Mouse (Mus musculus) fibroblast of lung, adult 2 months (primary cell): Measurements from ENCODE around the gene Pold2.
"Not testable (repeated sequence)": the region's sequence is repeated elsewhere in the genome, so short reads cannot be mapped to it uniquely, and the experiment has no call there.

Experiments
- DNase-seq: peaks from one replicate; pipeline ENCODE4 v3.0.0-alpha.2; 2011; ENCODE audit warnings: low read depth

Gene Pold2

GRCm38 (mm10) chr11:5897839-5898238 is 19.7 kb upstream of the Pold2 start:
- no peak for DNase-seq

- no peak for DNase-seq
Measured at GRCm38 (mm10) chr11:5897230-5897629, 19.1 kb upstream of the Pold2 start.

- DNase-seq, result no peak
Measured at GRCm38 (mm10) chr11:5893807-5894206, 15.7 kb upstream of the Pold2 start.

- DNase-seq, result no peak
Measured at GRCm38 (mm10) chr11:5892810-5893368, 14.8 kb upstream of the Pold2 start.

GRCm38 (mm10) chr11:5892151-5892591 is 14.1 kb upstream of the Pold2 start:
- no peak for DNase-seq

GRCm38 (mm10) chr11:5888563-5888962 is 10.5 kb upstream of the Pold2 start:
- not testable (repeated sequence) for DNase-seq

- DNase-seq, result no peak
Measured at GRCm38 (mm10) chr11:5887250-5887649, 9.2 kb upstream of the Pold2 start.

- no peak for DNase-seq
Measured at GRCm38 (mm10) chr11:5886187-5886586, 8.1 kb upstream of the Pold2 start.

GRCm38 (mm10) chr11:5882518-5882917 is 4.4 kb upstream of the Pold2 start:
- no peak for DNase-seq

- DNase-seq, result no peak
Measured at GRCm38 (mm10) chr11:5879905-5880304, 1.8 kb upstream of the Pold2 start.

- DNase-seq, result no peak
Measured at GRCm38 (mm10) chr11:5878661-5879060, 569 bp upstream of the Pold2 start.

GRCm38 (mm10) chr11:5877421-5877820 is 671 bp downstream of the Pold2 start:
- DNase-seq, result no peak

GRCm38 (mm10) chr11:5873192-5873591 is 4.9 kb downstream of the Pold2 start:
- DNase-seq, result no peak

GRCm38 (mm10) chr11:5872707-5873106 is 5.4 kb downstream of the Pold2 start:
- DNase-seq, result no peak

- DNase-seq, result no peak
Measured at GRCm38 (mm10) chr11:5870069-5870468, 8.0 kb downstream of the Pold2 start.

- no peak for DNase-seq
Measured at GRCm38 (mm10) chr11:5869331-5869730, 8.8 kb downstream of the Pold2 start.

GRCm38 (mm10) chr11:5868324-5868723 is 9.8 kb downstream of the Pold2 start:
- no peak for DNase-seq

- DNase-seq, result no peak
Measured at GRCm38 (mm10) chr11:5867196-5867595, 10.9 kb downstream of the Pold2 start.

- DNase-seq, result peak; percentile 86
Measured at GRCm38 (mm10) chr11:5862394-5863105, 15.5 kb downstream of the Pold2 start.

- peak; percentile 72 for DNase-seq
Measured at GRCm38 (mm10) chr11:5861678-5862393, 16.3 kb downstream of the Pold2 start, which contains the start of gene Aebp1. Aebp1 (plus strand) TSS chr11:5861947.

- peak; percentile 68 for DNase-seq
Measured at GRCm38 (mm10) chr11:5860639-5861038, 17.5 kb downstream of the Pold2 start.

GRCm38 (mm10) chr11:5859883-5860550 is 18.1 kb downstream of the Pold2 start:
- peak; percentile 74 for DNase-seq

GRCm38 (mm10) chr11:5858723-5859122 is 19.4 kb downstream of the Pold2 start:
- DNase-seq, result no peak
